Mouse (Mus musculus): ENCODE results near the gene Plppr3.
A peak's percentile ranks its signal among the peaks of the same experiment; 100 is the strongest.

GRCm38 (mm10) chr10:79840644-79841551 is 33.5 kb downstream of the Plppr3 start:
- no peak for TF ChIP-seq RCOR1 (IDR thresholded peaks at IDR 0.05; ENCODE audit: low read depth, low read length)
- TF ChIP-seq SIN3A (IDR thresholded peaks at IDR 0.05; ENCODE audit: low read length), result no peak; the same call in 1 of the 2 replicates
- 0 out of 6 replicates have a peak, but pooled peaks of 1 of the 3 experiments have one; percentile 4 for TF ChIP-seq CTCF (IDR thresholded peaks at IDR 0.05 in 2 of 3, conservative IDR thresholded peaks at IDR 0.05 in 1 of 3; ENCODE audit: control insufficient read depth in 1 of 3, insufficient read depth in 1 of 3, low read depth in 2 of 3, low read length in 3 of 3, poor library complexity in 1 of 3, severe bottlenecking in 1 of 3)
- TF ChIP-seq USF1 (IDR thresholded peaks at IDR 0.05; ENCODE audit: low read depth, low read length), result no peak
- TF ChIP-seq ZMIZ1 (IDR thresholded peaks at IDR 0.05; ENCODE audit: low read depth, low read length), result peak; percentile 86
- no peak for TF ChIP-seq GATA1 (IDR thresholded peaks at IDR 0.05; ENCODE audit: low read depth, low read length)
- TF ChIP-seq ELF1 (IDR thresholded peaks at IDR 0.05; ENCODE audit: low read depth, low read length), result no peak
- TF ChIP-seq POLR2AphosphoS2 (IDR thresholded peaks at IDR 0.05; ENCODE audit: low read length), result peak; percentile 53; the same call in 1 of the 2 replicates
- peak; percentile 62 for TF ChIP-seq TCF12 (IDR thresholded peaks at IDR 0.05; ENCODE audit: low read depth, low read length)

Data from MEL (cell line).